Mouse (Mus musculus) stomach, adult 2 months (tissue): ENCODE data around the gene Gm10999. TPM values are rescaled to one million over a fixed set of nuclear protein-coding genes. Genes with fewer than 3 reads are reported as not detected.

Experiments
- polyA plus RNA-seq: library from polyadenylated mRNA; depleted of rRNA; stranded (reverse); fragments of >200 nt; gene quantifications from 2 replicates; pipeline ENCODE4 v1.2.3, GENCODE M21; 2012; rRNA removed

Gene Gm10999
- polyA plus RNA-seq, result not detected in 2 replicates

DNA sequence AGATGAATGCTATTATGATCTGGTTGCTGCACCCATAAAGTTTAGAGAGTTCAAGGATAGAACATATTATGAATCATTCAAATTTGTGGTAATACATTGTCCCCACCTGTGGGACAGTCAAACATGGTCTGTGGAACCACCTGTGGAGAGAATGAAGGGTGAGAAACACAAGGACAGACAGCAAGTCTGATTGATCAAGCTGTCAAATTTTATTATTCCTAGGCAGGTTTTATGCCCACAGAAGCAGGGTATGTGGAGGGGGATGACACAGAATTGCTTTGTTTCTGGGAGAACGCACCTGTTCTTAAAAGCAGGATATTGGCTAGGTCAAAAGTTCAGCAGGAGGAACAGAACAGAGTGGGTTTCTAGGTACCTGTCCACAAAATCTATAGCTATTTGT is at the start of gene Gm10999:
Gene Gm10999, minus strand, starts transcription at position 101 of the 400 bp plus-strand sequence.

Other genes starting within 250 kb of the Gm10999 start
- not detected in 2 replicates for gene Ccdc7a, start 66.1 kb downstream of the Gm10999 start, polyA plus RNA-seq
- not detected in 2 replicates for gene Ccdc7b, start 64.5 kb downstream of the Gm10999 start, polyA plus RNA-seq
- gene 2610044O15Rik8, start 102.7 kb upstream of the Gm10999 start, polyA plus RNA-seq, result 0.12 TPM in 1 of 2 replicates, not detected in the other